Mouse (Mus musculus): Measurements from ENCODE around the gene Sfxn2. TPM values are rescaled to one million over a fixed set of nuclear protein-coding genes. Genes with fewer than 3 reads are reported as not detected.

Sfxn2 gene
- polyA plus RNA-seq (2012; rRNA removed; ENCODE audit: low replicate concordance) = 0.70 and 1.9 TPM in 2 replicates

DNA sequence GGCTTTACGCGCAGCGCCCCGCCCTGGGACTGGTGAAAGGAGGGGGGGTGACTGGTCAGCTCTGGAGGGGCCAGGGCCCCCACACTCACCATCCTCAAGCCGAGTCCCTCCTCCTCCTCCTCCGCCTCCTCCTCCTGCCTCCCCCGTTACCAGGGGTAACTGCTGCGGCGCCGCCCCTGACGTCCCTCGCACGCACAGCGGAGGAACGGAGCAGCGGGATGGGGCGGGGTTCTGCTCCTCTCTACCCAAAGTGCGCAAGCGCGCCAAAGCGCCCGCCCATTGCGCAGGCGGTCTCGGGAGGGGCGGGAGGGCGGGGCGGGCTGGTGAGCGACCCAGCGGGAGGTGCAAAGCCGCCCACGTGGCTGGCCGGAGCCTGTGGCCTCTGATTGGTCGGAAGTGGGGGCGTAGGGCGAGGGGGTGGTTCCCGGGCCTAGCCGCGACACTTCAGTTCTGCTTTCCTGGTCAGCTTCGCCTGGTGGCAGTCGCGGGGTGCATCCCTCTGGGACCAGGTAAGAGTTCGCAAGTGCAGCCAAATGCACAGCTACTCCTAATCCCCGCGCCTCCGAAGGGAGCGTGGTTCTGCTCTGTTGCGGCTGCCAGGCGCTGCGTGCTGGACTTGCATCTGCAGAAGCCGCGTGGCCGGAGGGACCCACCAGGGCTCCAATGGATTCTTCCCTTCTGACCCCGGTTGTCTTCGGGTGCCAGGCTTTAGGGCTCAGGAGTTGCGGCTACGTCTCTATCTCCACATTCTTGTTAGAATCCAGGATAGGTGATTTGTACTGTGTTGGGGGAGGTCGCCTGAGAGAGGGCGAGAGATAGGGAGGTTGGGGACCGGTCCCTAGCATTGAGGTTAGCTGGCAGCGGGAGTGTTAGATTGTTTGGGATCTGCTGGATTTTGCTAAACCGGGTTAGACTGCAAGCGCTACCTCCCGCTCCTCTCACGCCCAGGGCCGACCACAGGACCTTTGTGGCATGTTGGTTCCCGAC, at the start of gene Sfxn2, which contains the start of gene Arl3:
Sfxn2 (plus strand) TSS at position 415 of the 987 bp plus-strand sequence.
Arl3 (minus strand) TSS at position 248 of the 987 bp plus-strand sequence.

DNA sequence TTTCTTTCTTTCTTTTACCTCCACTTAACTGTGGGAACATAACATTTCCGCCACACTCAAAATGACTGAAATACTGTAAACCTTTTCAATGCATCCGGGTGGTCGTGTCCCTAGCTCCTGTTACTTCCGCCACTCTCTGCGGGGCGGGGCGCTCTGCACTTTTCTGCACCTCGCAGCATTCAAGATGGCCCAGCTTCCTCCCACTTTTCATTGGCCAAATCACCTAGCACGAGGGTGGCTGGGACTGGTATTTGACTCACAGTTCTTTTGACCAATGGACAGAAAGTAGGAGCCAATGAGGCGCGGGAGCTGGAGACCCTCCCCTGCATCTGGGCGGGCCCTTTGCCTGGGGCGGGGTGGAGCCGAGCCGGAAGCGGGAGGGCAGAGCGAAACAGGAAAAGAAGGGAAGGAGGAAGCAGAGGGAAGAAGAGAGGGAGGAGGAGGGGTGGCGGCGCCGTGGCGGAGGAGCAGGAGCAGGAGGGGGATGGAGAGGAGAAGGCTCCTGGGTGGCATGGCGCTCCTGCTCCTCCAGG, 25.6 kb downstream of the Sfxn2 start, which contains the start of gene Wbp1l:
Wbp1l (plus strand) TSS at position 365 of the 533 bp plus-strand sequence.

Other genes with a start within 250 kb of the Sfxn2 start
- 37.1 and 38.7 TPM in 2 replicates for gene Psd, start 246.2 kb upstream of the Sfxn2 start, polyA plus RNA-seq (2012; rRNA removed; ENCODE audit: low replicate concordance)
- 39.1 and 73.5 TPM in 2 replicates for gene Fbxl15, start 245.2 kb upstream of the Sfxn2 start, polyA plus RNA-seq (2012; rRNA removed; ENCODE audit: low replicate concordance)
- gene Cuedc2, start 234.7 kb upstream of the Sfxn2 start, polyA plus RNA-seq (2012; rRNA removed; ENCODE audit: low replicate concordance) = 25.7 and 26.0 TPM in 2 replicates
- gene Mfsd13a, start 232.2 kb upstream of the Sfxn2 start, polyA plus RNA-seq (2012; rRNA removed; ENCODE audit: low replicate concordance) = 47.7 and 54.8 TPM in 2 replicates
- 3.1 and 6.2 TPM in 2 replicates for gene 2310034G01Rik, start 223.1 kb upstream of the Sfxn2 start, polyA plus RNA-seq (2012; rRNA removed; ENCODE audit: low replicate concordance)
- 66.3 and 87.0 TPM in 2 replicates for gene Actr1a, start 177.6 kb upstream of the Sfxn2 start, polyA plus RNA-seq (2012; rRNA removed; ENCODE audit: low replicate concordance)
- gene Sufu, start 176.5 kb upstream of the Sfxn2 start, polyA plus RNA-seq (2012; rRNA removed; ENCODE audit: low replicate concordance) = 7.5 and 9.2 TPM in 2 replicates
- 31.9 and 48.8 TPM in 2 replicates for gene Trim8, start 71.7 kb upstream of the Sfxn2 start, polyA plus RNA-seq (2012; rRNA removed; ENCODE audit: low replicate concordance)
- 2.1 TPM in 2 replicates for gene Arl3, start 167 bp upstream of the Sfxn2 start, polyA plus RNA-seq (2012; rRNA removed; ENCODE audit: low replicate concordance)
- 33.4 and 36.2 TPM in 2 replicates for gene Wbp1l, start 25.7 kb downstream of the Sfxn2 start, polyA plus RNA-seq (2012; rRNA removed; ENCODE audit: low replicate concordance)
- 0.05 and 0.44 TPM in 2 replicates for gene Cyp17a1, start 99.8 kb downstream of the Sfxn2 start, polyA plus RNA-seq (2012; rRNA removed; ENCODE audit: low replicate concordance)
- 1.2 and 1.8 TPM in 2 replicates for gene Borcs7, start 116.5 kb downstream of the Sfxn2 start, polyA plus RNA-seq (2012; rRNA removed; ENCODE audit: low replicate concordance)
- 9.6 and 10.5 TPM in 2 replicates for gene As3mt, start 134.1 kb downstream of the Sfxn2 start, polyA plus RNA-seq (2012; rRNA removed; ENCODE audit: low replicate concordance)
- gene Cnnm2, start 188.2 kb downstream of the Sfxn2 start, polyA plus RNA-seq (2012; rRNA removed; ENCODE audit: low replicate concordance) = 15.2 and 19.3 TPM in 2 replicates

All from duodenum, adult 2 months (tissue).